Mouse (Mus musculus): ENCODE measurements around the gene Cnmd.
A peak's percentile ranks its signal among the peaks of the same experiment; 100 is the strongest.

Gene Cnmd

GRCm38 (mm10) chr14:79642063-79642462 is 19.9 kb downstream of the Cnmd start:
- no peak for DNase-seq (ENCODE audit: low spot score)

- DNase-seq (ENCODE audit: low spot score) = no peak
Observed at GRCm38 (mm10) chr14:79636814-79637213, 25.2 kb downstream of the Cnmd start.

DNA sequence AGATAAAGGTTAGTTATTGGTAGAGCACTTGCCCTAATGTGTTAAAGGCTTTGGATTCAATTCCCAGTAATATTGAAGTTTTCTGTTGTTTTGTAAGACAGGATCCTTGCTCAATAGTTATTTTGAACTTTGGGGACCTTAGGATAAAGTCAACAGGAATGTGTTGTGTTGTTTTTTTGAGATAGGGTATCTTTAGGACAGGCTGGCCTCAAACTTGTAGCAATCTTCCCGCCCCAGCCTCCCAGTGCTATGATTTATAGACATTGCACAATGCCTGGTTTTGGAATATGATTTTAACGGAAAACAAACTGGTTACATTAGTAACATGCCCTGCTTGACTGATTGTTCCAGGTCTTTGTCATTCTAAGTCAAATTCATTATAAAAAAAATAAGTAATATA is 28.8 kb downstream of the Cnmd start:
- DNase-seq (ENCODE audit: low spot score) = no peak

- no peak for DNase-seq (ENCODE audit: low spot score)
Observed at GRCm38 (mm10) chr14:79632330-79632729, 29.6 kb downstream of the Cnmd start.

DNA sequence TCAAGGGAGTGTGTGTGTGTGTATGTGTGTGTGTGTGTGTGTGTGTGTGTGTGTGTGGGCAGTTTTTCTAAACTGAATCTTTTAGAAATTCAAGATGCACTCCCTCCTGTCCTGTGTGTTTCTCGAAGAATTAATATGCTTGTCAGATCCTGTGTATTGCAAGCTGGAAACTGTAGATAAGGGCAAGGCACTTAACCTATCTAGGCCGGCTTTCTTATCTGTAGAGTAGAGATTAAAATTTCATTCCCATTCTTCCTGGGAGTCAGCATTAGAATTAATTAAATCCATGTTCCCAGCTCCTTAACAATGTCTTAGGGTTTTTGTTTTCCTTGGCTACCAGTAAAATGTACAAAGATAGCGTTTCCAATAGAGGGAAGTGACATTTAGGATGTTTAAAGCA is 40.8 kb downstream of the Cnmd start:
- no peak for DNase-seq (ENCODE audit: low spot score)

DNA sequence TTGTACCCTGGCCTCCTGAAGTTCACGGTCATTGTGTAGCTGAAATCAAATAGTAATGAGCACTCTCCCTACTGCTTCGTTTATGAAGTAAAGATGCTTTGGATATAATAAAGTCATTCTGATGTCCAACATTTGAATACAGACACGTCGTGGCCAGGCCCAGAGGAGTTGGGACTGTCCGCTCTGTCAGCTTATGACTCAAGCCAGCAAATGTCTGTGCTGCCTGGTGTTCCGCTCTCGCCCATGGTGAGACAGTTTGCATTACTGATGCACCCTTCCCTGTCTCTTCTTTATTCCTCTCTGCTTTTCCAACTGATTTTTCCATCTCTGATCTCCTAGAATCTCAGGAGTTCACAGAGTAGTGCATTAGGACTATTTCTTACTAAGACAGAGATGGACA is 42.2 kb downstream of the Cnmd start:
- no peak for DNase-seq (ENCODE audit: low spot score)

GRCm38 (mm10) chr14:79617121-79617828 is 44.7 kb downstream of the Cnmd start:
- DNase-seq (ENCODE audit: low spot score) = peak; percentile 60

- no peak for DNase-seq (ENCODE audit: low spot score)
Observed at GRCm38 (mm10) chr14:79608286-79608685, 53.7 kb downstream of the Cnmd start.

- DNase-seq (ENCODE audit: low spot score) = no peak
Observed at GRCm38 (mm10) chr14:79607352-79607751, 54.6 kb downstream of the Cnmd start.

- DNase-seq (ENCODE audit: low spot score) = no peak
Observed at GRCm38 (mm10) chr14:79606867-79607266, 55.1 kb downstream of the Cnmd start.

DNA sequence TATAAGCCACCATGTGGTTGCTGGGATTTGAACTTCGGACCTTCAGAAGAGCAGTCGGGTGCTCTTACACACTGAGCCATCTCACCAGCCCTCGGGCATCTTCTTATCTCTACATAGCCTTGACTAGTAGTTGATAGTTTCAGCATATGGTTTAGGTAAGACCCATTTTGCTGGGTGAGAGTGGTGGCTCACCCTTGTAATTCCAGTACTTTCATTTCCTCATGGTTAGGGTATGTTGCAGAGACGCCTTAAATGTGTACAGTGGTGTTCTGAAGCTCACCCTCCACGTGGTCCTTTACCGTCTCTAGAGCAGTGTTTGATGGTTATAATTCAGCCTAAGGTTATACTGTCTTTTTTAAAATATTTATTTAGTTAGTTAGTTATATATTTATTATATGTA is 55.6 kb downstream of the Cnmd start:
- DNase-seq (ENCODE audit: low spot score) = no peak

DNA sequence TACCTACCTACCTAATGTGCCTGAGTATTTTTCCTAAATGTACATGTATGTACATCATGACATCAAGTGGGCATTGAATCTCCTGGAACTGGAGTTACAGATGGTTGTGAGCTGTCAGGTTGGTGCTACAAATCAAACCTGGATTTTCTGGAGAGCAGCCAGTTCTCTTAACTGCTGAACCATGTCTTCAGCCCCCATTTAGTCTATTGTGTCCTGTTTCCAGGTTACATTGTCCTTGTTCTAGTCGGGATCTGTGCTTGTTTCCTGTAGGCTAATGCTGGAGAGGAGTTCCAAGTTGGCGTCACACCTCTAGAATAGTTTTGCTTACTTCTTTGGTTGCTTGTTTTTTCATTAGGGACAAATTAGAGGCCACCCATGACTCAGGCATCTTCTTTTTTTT is 56.1 kb downstream of the Cnmd start:
- no peak for DNase-seq (ENCODE audit: low spot score)

DNA sequence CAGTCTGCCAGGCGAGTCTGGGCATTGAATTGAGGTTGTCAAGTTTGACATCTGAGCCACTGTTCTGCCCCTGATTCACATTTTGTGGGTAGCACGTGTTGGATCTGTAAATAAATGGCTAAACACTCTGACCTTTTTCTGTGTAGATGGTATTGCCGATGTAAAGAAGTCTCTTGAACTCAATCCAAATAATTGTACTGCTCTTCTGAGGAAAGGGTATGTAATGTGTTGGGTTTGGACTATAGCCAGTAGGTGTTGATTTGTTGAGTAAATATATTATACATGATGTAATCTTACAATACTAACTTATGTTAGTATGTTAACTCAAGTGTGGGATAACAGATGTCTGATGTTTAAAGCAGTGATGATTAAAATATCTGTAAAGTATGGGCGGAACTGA is 65.4 kb downstream of the Cnmd start:
- DNase-seq (ENCODE audit: low spot score) = no peak

- DNase-seq (ENCODE audit: low spot score) = no peak
Observed at GRCm38 (mm10) chr14:79594069-79594468, 67.9 kb downstream of the Cnmd start.

DNA sequence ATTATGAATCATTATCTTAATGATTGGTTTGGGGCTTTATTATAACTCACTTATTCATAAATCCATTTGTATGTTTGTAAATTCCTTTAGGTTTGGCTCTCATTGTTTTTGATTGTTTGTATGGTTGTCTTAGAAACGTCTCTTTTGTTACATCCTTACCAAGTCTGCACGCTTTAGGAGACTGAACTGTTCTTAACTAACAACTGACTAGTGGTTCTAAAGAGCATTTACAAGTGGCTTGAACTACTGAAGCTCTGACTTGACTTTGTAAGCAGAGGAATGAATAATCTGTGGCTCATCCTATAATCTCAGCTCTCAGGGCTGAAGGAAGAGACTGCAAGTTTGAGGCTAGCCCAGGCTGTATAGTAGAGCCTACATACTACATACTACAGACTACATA is 70.4 kb downstream of the Cnmd start:
- no peak for DNase-seq (ENCODE audit: low spot score)

GRCm38 (mm10) chr14:79590916-79591315 is 71.1 kb downstream of the Cnmd start:
- no peak for DNase-seq (ENCODE audit: low spot score)

GRCm38 (mm10) chr14:79589401-79589800 is 72.6 kb downstream of the Cnmd start:
- no peak for DNase-seq (ENCODE audit: low spot score)

DNA sequence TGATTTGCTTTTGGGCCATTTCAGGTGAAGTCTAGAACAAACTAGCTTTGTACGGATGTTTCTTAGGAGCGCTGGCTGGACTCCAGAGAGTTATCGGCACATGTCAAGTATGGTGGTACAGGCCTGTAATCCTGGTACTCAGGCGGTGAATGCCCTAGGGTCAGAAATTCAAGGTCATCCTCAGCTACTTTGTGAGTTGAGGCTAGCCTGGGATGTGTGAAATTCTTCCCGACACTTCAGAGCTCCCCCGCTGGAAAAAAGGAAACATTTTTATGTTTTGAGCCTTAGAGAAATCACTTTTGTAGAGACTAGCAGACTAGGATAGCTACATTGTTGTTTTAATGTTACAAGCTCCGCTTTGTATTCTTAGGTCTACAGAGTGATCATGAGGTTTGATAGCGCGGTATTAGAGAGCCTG is 73.4 kb downstream of the Cnmd start:
- DNase-seq (ENCODE audit: low spot score) = no peak

DNA sequence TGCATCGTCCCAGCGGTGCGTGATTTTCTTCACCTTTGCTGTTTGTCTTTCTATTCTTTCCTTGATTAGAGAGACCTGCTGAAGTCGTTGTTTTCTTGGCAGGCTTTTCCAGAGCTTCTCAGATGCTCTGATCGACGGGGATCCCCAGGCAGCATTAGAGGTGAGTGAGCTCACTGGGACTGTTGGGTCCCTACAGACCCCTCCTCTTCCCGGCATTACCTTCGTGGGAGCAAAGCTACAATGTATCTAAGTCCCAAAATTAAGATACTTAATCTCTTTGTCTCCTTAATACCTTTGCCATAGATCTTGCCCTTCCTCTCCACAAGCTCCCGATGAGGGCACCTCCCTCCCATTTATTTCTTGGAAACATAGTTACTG is 74.1 kb downstream of the Cnmd start:
- DNase-seq (ENCODE audit: low spot score) = no peak
